Mouse (Mus musculus) stomach, postnatal 0 days (tissue): ENCODE results near the gene 2410002F23Rik.

Experiments used
- CTCF ChIP-seq: IDR thresholded peaks from 2 replicates; pipeline ENCODE4 v1.5.1; 2016; ENCODE audit warnings: antibody characterized with exemption, low read depth, mild to moderate bottlenecking, moderate library complexity
- EP300 ChIP-seq: optimal IDR thresholded peaks from 2 replicates; pipeline ENCODE3; 2016; ENCODE audit warnings: antibody characterized with exemption

DNA sequence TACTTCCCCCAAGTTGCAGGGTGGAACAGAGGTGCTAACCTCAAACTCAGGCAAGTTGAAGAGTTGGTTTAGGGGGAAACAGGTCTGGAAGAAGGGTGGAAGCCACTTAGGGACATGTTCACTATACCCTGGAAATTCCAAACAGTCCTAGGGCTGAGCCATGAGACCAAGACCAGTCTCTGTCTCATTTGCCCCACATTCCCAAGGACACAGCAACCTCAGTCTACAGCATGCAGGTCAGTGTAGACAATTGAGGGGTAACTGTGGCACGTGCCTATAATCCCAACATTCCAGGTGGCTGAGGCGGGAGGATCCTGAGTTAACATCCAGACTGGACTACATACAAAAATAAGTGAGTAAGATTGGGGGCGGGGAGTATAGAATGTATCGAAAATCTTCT, 2.7 kb downstream of the 2410002F23Rik start:
- TF ChIP-seq CTCF (no peak), EP300 (no peak)
